Mouse (Mus musculus): ENCODE data around the gene Dusp9.

Dusp9 gene

DNA sequence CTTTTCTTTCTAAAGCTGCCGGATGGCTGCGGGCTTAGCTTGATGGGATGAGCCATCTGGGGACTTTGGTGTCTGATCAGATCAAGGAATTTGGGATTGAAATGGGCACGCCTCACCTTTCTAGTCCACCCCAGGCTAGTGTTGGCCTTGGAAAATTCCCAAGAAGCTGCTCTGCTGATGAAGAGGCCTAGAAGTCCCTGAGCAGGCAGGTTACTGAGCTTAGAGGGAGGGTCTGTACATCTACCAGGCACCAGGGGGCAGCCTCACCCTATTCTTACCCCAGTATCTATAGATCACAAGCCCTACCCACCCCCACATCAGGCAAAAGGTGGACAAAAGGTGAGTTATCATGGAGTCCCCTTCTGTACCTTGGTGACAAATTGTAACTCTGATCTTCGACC is 32.8 kb downstream of the Dusp9 start:
- DNase-seq = peak; percentile 64

DNA sequence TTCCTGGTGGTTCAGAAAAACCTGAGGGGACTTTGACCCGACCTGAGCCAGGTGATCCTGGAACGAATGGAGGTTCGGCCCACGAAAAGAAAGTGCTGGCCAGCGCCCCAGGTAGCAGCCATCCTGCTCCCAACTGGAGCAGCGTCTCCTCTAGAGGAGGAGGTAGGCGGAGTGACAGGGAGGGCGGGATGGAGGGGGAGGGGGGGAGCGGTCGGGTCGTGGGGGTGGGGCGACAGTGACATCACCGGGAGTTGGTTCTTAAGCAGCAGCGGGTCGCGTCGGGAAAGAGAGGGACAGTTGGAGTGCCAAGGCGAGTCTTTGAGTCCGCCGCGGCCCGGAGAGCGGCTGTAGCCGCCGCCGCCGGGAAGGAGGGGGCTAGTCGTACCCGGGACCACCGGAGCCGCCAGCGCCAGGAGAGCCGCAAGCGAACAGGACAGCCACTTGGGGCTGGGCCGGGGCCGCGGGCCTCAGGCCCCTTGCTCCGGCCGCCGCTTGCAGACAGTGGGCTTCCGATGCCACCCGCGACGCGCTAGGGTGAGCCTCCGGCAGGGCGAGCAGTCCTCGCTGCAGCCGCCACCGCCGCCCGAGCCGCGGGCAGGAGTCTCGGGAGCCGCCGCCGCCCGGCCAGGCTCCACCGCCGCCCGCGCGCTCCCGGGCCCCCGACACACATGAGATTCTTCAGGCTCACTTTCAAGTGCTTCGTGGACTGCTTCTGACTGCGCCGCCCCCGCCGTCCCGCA is 33.8 kb downstream of the Dusp9 start, which contains the start of gene Slc6a8:
Gene Slc6a8 (plus strand): TSS at position 272 of the 740 bp plus-strand sequence.
- peak; percentile 22 for DNase-seq

DNA sequence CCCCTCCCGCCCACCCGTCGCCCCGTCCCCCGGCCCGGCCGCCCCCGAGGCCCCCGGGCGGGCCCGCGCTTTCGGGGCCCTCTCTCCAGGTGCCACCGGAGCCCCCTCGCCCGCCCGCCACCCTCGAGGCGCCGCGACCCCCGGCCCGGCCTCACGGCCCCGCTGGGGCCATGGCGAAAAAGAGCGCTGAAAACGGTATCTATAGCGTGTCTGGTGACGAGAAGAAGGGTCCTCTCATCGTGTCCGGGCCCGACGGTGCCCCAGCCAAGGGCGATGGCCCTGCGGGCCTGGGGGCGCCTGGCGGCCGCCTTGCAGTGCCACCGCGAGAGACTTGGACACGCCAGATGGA is 34.4 kb downstream of the Dusp9 start:
- no peak for DNase-seq

DNA sequence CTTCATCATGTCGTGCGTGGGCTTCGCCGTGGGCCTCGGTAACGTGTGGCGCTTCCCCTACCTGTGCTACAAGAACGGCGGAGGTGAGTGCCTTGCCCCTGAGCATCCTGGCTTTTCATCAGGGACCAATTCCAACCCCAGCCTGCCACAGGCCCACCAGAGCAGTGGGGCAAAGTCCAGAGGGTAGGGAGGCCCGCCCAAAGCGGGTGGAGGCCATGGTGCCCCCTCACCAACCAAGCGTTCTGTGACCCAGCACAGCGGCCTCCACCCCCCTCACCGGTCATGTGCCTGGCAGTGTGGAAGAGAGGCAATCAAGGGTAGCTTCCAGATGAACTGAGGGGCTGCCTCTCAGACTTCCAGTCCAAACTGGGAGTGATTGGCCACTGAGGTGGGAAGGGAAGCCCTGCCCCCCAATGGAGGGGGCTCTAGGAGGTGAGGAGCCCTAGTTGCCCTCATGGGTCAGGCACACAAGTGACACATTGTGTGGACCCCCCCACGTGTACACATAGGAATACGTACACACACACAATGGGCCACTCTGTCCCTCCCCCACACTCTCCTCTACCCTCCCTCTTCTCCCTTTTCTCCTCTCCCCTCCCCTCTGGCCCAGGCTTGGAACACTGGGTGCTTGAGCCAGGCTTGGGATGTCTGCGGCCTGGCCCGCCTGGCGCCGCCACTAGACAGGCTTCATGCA is 34.9 kb downstream of the Dusp9 start:
- DNase-seq = no peak

DNA sequence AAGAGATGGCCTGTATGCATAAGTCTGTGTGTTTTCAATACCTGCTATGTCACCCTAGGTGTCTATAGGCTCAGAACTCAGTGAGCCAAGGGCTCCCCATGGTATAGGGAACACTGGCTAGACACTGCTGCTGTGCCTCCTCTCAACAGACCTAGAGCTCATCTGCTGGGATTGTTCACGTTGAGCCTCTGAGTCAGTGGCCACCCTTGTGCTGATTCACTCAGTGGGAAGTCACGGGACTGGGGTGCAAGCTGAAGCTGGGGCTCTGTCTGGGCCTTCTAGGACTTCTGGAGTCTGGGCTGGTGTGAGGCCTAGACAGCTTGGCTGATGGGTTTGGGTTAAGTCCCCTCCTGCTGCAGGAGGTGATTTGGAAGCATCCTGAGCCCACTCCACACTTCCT is 36.0 kb downstream of the Dusp9 start:
- no peak for DNase-seq

DNA sequence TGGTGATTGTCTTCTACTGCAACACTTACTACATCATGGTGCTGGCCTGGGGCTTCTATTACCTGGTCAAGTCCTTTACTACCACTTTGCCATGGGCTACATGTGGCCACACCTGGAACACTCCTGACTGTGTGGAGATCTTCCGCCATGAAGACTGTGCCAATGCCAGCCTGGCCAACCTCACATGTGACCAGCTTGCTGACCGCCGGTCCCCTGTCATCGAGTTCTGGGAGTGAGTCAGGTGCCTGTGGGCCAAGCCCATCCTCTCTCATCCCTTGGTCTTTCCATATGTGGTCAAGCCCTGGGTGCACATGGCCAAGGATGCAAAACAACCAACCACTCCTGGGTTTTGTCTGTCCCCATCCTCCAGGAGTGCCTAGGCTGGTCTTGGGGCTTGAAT is 37.4 kb downstream of the Dusp9 start:
- DNase-seq = no peak

DNA sequence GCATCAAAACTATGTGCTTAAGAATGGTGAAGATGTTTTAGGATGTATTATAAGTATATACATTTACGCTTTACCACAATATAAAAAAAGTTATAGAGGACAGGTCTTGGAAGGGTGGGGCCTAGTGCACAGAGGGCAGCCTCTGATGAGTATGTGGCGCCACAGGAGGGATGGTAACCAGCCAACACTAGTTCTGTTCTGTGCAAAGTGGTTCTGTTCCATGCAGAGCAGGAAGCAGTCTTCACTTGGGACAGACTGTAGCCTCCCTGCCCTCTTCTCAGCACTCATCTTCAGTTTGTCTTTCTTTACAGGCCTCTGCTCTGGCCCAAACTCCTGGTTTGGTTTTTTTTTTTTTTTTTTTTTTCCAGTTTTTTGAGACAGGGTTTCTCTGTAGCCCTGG is 44.9 kb downstream of the Dusp9 start:
- no peak for DNase-seq

DNA sequence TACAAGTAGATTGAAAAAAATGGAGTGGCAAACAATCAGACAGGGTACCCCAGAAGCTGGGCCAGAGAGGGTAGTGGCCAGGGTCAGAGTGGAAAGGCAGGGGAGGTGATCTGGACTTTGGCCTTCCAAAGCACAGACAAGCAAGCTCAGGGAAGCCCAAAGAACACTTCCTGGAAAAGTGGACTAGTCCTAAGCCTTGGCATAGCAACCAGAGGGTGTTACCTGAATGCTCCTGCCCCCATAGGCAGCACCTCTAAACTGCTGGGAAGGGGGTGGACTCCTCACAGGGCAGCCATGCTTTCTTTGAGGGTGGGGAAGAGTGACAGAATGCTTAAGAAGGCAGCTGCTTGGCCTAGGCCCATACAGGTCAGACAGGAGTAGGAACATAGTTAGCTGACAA is 45.8 kb downstream of the Dusp9 start:
- no peak for DNase-seq

DNA sequence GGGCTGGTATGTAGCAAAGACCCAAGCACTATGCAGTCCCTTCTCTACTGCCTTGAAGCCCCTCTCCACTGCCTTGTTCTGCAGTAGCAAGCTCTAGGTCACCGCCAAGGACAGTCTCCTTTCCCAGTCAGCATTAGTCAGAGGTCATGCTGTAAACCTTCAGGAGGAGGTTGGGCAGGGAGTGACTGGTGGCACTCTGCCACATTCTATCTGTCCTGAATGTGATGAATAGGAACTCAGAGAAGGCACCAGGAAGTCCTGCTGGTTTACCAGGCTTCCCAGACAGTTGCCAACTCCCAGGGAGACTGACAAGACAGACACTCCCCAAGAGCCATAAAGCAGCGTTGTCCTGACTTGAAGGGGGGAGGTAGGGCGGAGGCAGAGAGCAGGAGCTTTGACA is 46.4 kb downstream of the Dusp9 start:
- DNase-seq = no peak

DNA sequence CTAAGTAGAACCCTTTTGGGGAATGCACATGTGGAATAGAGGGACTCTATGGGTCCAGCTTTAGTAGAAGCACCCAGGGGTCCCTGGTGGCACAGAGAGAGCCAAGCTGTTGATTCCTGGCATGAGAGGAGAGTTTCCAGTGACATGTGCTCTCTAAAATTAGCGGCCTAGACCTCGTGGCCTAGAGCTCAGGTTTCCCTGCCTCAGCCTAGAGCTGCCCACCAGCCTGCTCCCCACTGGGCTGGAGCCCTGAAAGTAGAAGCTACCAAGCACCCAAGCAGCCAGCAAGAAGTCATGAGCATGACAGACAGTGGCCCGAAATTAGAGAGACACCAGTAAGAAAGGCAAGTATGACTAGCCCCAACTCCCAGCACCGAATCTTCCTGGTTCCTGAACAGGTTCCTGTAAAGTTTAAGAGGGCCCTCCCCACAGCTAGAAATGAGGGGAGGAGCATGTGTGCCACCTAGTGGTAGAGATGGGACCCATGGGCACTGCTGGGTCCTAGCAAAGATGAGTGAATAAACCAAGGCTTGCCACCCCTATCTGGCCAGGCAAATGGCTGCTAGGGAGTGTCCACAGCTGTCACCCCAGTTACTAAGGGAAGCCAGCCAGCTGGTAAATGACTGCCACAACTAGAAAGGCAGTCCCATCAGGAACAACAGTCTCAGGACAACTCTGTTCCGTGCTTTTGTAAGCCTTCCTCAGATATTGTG is 51.9 kb downstream of the Dusp9 start:
- peak; percentile 55 for DNase-seq
